In the genomic region with DNA sequence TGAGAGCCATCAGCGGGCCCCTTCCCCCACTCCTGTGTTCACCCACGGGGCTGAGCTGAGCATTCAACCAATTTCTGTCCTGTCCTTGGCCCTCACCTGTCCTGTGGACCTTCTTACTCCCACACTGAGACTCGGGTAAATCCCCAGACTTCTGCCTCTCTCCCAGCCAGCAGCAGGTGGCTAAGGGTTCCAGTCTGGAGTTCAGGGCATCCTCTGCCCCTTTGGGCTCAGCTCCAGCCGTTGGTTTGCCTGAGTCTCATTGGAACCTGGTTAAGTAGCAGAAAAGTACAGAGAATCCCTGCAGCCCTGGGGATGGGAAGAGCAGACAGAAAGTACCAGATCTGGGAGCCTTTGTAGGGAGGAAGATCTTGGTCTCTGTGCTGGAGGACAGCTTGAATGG, we compare ENCODE assay signal across 10 mouse cellular contexts. TPM values are rescaled to one million over a fixed set of nuclear protein-coding genes. Genes with fewer than 3 reads are reported as not detected.
DNase-seq lines count a peak whose midpoint lies in the region; ATAC-seq and TF ChIP-seq lines count a peak whose summit lies in the region.
"Had no signal": no experiment of that assay in that cellular context is flagged by ENCODE, and none has a peak within 500 bp of the region (broad histone marks: within the 10 kb centered on the region; RNA-seq: fewer than 3 reads in every experiment).

No protein-coding gene starts in this region.

- WGBS in heart, embryonic 13.5 days, result 45% methylated on average over 4 of the region's 4 CpGs
- 50% methylated on average over 4 of the region's 4 CpGs for WGBS in heart, postnatal 0 days
- 54% methylated on average over 4 of the region's 4 CpGs for WGBS in midbrain, embryonic 10.5 days

- TF ChIP-seq EP300 in heart, postnatal 0 days (IDR thresholded peaks at IDR 0.05; ENCODE audit: low read depth), result no peak

- ATAC-seq in heart, embryonic 13.5 days (ENCODE audit: extremely low read depth, insufficient number of reproducible peaks, low FRiP score, low TSS enrichment), result no peak
- ATAC-seq in heart, postnatal 0 days (ENCODE audit: insufficient read depth, low read depth), result no peak
- ATAC-seq in monocyte, adult 5-6 weeks (replicated peaks; ENCODE audit: insufficient number of reproducible peaks, low FRiP score, low TSS enrichment, poor library complexity, severe bottlenecking), result no peak

- peak overlapping the region; percentile 80 for H3K4me2 ChIP-seq in heart, embryonic 13.5 days
- peak overlapping the region; percentile 97 for H3K4me2 ChIP-seq in heart, postnatal 0 days (ENCODE audit: low read depth, low read length)

- H3K36me3 ChIP-seq in heart, embryonic 13.5 days, result peaks cover 6% of the 10 kb centered on the region; the same call in 1 of the 2 replicates
- H3K36me3 ChIP-seq in heart, postnatal 0 days (replicated peaks; ENCODE audit: control insufficient read depth, insufficient read depth, low read length), result no peaks in the 10 kb centered on the region
- H3K36me3 ChIP-seq in midbrain, embryonic 10.5 days, result peaks cover 26% of the 10 kb centered on the region

- H3K4me1 ChIP-seq in heart, embryonic 13.5 days, result peaks cover 69% of the 10 kb centered on the region
- peaks cover 41% of the 10 kb centered on the region for H3K4me1 ChIP-seq in brown adipose tissue, adult 24 weeks (ENCODE audit: control insufficient read depth, insufficient read depth, insufficient read length, low read length)
- H3K4me1 ChIP-seq in heart, postnatal 0 days (ENCODE audit: control insufficient read depth, insufficient read depth), result peaks cover 53% of the 10 kb centered on the region
- peaks cover 73% of the 10 kb centered on the region for H3K4me1 ChIP-seq in midbrain, embryonic 10.5 days

- DNase-seq in heart, postnatal 4 days, result no peak
- no peak for DNase-seq in heart, postnatal 0 days (ENCODE audit: low spot score)
- no peak for DNase-seq in midbrain, embryonic 10.5 days (ENCODE audit: low spot score)
- DNase-seq in thymus, postnatal 10 days (ENCODE audit: low spot score in 2 of 2), result no peak
- DNase-seq in urinary bladder, postnatal 14 days (ENCODE audit: low spot score), result no peak
- DNase-seq: right cerebral cortex, postnatal 14 days had no signal

- H3K27me3 ChIP-seq in heart, embryonic 13.5 days (replicated peaks), result peaks cover 42% of the 10 kb centered on the region
- peaks cover 7% of the 10 kb centered on the region; the same call in 1 of the 2 replicates for H3K27me3 ChIP-seq in heart, postnatal 0 days (ENCODE audit: control insufficient read depth, insufficient read depth, low read length)
- H3K27me3 ChIP-seq in midbrain, embryonic 10.5 days (ENCODE audit: low read depth, poor library complexity, severe bottlenecking), result peaks cover 55% of the 10 kb centered on the region

- H3K4me3 ChIP-seq in heart, embryonic 13.5 days, result peak overlapping the region; percentile 69
- H3K4me3 ChIP-seq in brown adipose tissue, adult 24 weeks (ENCODE audit: insufficient read depth, low read depth, low read length), result peak overlapping the region; percentile 8; the same call in 1 of the 2 replicates
- H3K4me3 ChIP-seq in heart, postnatal 0 days (ENCODE audit: low read depth, low read length), result no peak overlapping the region
- H3K4me3 ChIP-seq in midbrain, embryonic 10.5 days, result peak overlapping the region; percentile 75

- no peak for TF ChIP-seq CTCF in heart, postnatal 0 days (IDR thresholded peaks at IDR 0.05; ENCODE audit: low read depth)

- H3K27ac ChIP-seq in heart, embryonic 13.5 days (replicated peaks), result no peak overlapping the region
- no peak overlapping the region for H3K27ac ChIP-seq in brown adipose tissue, adult 24 weeks (replicated peaks; ENCODE audit: low read depth, low read length)
- no peak overlapping the region for H3K27ac ChIP-seq in heart, postnatal 0 days (ENCODE audit: low read depth)
- H3K27ac ChIP-seq in midbrain, embryonic 10.5 days (replicated peaks), result peak overlapping the region; percentile 56
- H3K27ac ChIP-seq: macrophage had no signal

- no peaks in the 10 kb centered on the region for H3K9me3 ChIP-seq in heart, embryonic 13.5 days
- no peaks in the 10 kb centered on the region for H3K9me3 ChIP-seq in heart, postnatal 0 days (replicated peaks; ENCODE audit: control insufficient read depth, low read length)
- H3K9me3 ChIP-seq in midbrain, embryonic 10.5 days (replicated peaks), result no peaks in the 10 kb centered on the region

- peak overlapping the region; percentile 65 for H3K9ac ChIP-seq in heart, embryonic 13.5 days
- H3K9ac ChIP-seq in heart, postnatal 0 days (replicated peaks; ENCODE audit: low read depth, low read length), result no peak overlapping the region

RNA-seq across cellular contexts. Expression of gene Gse1, which starts 4.1 kb away (rescaled TPM):
- 8.5 and 8.6 TPM in 2 replicates for polyA plus RNA-seq in heart, embryonic 13.5 days (2015; fragmentation: Nextera tagmentation; extraction: Ambion mirVana)
- total RNA-seq in heart, postnatal 4 days (2021), result 10 to 100 TPM; 33.5 to 37.4 TPM
- polyA plus RNA-seq in brown adipose tissue, adult 24 weeks (2012; ENCODE audit: insufficient read depth, insufficient read length, missing spikeins), result 8.0 and 9.9 TPM in 2 replicates
- 18.7 and 30.8 TPM in 2 replicates for total RNA-seq in heart, postnatal 0 days (2014; rRNA removed; ENCODE audit: low replicate concordance)
- polyA plus RNA-seq in heart, postnatal 0 days (2015; fragmentation: Nextera tagmentation; extraction: Ambion mirVana), result 4.1 and 5.4 TPM in 2 replicates
- 12.7 and 15.6 TPM in 2 replicates for polyA plus RNA-seq in midbrain, embryonic 10.5 days (2016; fragmentation: Nextera tagmentation; extraction: Ambion mirVana)
- 9.9 to 23.3 TPM (median 10.5 TPM) in 3 replicates for total RNA-seq in monocyte, adult 5-6 weeks (2017)

RNA-seq across cellular contexts. Expression of gene Fam92b, which starts 55.1 kb away (rescaled TPM):
- polyA plus RNA-seq in heart, embryonic 13.5 days (2015; fragmentation: Nextera tagmentation; extraction: Ambion mirVana), result not detected in 2 replicates
- total RNA-seq in heart, postnatal 4 days (2021), result not detected
- not detected in 2 replicates for polyA plus RNA-seq in brown adipose tissue, adult 24 weeks (2012; ENCODE audit: insufficient read depth, insufficient read length, missing spikeins)
- total RNA-seq in heart, postnatal 0 days (2014; rRNA removed; ENCODE audit: low replicate concordance), result not detected in 2 replicates
- 0.44 TPM in 1 of 2 replicates, not detected in the other for polyA plus RNA-seq in heart, postnatal 0 days (2015; fragmentation: Nextera tagmentation; extraction: Ambion mirVana)
- 2.6 and 3.3 TPM in 2 replicates for polyA plus RNA-seq in midbrain, embryonic 10.5 days (2016; fragmentation: Nextera tagmentation; extraction: Ambion mirVana)
- not detected in 3 replicates for total RNA-seq in monocyte, adult 5-6 weeks (2017)
- polyA plus RNA-seq: macrophage had no signal
